Mouse (Mus musculus) neutrophil, adult 5-6 weeks (primary cell): ENCODE data around the gene 4933416C03Rik. TPM values are rescaled to one million over a fixed set of nuclear protein-coding genes. Genes with fewer than 3 reads are reported as not detected.

Source experiments
- ATAC-seq: fragments of 151-379, 151-347 bp; 2 replicates; pipeline ENCODE4 v1.8.0; 2017; ENCODE audit warnings: mild to moderate bottlenecking, moderate TSS enrichment; ENCODE audit not compliant: insufficient number of reproducible peaks, poor library complexity, low FRiP score, severe bottlenecking; ENCODE audit errors: extremely low read depth
- total RNA-seq: library from RNA; stranded (forward); fragments of 200-1000 nt; gene quantifications from 2 replicates; pipeline ENCODE4 v1.2.3, GENCODE M21; 2017

The 4933416C03Rik gene
- total RNA-seq, 1 experiment from 2014 or later, result 0.58 TPM

DNA sequence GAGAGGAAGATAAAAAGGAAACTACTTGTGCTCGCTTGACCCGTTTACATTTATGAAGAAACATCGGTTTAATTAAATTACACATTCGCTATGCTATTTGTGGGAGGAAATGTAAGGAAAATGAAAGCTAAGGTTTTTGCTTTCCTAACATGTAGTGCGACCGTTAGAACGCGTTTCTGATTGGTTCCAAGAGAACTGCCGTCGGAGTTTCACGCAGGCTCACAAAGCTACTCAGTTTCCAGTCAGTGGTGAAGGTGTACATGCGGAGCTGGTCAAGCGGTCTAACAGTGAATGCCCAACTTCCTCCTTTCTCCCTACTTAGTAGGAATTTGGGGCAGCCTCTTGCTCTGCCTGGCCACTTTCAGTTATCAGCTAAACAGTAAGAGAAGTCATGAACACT is 17.3 kb downstream of the 4933416C03Rik start:
- no peak for ATAC-seq

DNA sequence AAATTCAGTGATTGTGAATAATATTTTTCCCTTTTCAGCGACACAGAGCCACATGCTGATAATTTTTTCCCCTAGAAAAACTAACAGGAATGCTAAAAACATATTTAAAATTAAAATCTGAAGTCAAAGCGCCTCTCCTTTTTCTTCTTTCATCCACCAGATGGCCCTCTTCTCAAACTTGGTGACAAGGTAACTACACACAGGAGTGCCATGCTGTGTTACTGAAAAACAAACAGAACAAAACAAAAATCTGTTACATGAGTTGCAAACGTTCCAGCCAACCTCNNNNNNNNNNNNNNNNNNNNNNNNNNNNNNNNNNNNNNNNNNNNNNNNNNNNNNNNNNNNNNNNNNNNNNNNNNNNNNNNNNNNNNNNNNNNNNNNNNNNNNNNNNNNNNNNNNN is 29.8 kb downstream of the 4933416C03Rik start:
- no peak for ATAC-seq

DNA sequence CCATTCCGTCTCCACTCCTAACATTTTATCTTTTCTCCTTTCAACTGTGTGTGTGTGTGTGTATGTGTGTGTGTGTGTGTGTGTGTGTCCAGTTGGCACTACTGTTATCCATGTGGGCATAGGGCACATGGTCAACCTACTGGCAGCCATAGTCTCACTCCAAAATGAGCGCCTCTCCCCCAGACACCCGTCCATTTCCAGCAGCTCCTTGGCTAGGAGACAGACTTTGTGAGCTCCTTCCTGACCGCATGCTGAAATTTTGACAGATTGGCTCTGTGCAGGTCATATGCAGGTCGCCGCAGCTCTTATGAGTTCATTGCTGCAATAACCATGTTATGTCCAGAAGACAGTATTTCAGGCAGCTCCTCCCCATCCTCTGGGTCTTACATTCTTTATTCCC is 32.9 kb downstream of the 4933416C03Rik start:
- ATAC-seq, result no peak

DNA sequence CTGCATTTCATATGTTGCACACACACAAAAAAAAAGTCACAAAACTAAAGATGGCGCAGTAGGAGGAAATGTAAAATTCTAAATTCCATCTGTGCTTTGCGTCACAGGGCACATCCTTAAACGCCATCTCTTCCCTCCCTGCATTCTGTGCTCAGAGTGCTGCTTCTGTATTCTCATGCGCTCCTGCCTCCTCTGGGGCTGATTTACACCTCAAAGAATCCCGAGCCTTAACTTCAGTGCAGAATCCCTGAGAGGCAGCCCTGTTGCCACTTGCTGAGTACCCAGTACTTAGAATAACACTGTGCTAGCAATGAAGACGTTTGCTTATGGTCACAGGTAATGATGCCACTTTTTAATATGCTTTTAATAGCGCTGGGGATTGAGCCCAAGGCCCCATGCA is 34.3 kb downstream of the 4933416C03Rik start:
- ATAC-seq, result no peak

DNA sequence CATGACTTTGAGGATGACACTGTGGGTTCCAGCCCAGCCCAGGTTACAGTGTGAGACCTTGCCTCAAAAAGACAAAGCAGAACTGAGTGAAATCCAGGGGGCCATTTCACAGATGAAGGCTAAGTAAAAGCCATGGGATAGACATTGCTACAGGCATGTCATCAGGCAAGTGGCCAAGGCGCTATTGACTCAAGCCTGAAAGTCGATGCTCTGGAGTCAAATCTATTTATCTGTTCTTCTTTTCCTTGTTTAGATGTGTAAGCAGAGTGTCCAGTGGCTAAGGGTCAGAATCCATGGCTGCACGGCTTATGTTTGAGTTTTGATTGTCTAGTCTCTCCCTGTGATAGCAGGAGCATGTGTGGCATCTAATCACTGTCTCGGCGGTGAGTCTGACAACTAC is 35.1 kb downstream of the 4933416C03Rik start:
- ATAC-seq, result no peak

DNA sequence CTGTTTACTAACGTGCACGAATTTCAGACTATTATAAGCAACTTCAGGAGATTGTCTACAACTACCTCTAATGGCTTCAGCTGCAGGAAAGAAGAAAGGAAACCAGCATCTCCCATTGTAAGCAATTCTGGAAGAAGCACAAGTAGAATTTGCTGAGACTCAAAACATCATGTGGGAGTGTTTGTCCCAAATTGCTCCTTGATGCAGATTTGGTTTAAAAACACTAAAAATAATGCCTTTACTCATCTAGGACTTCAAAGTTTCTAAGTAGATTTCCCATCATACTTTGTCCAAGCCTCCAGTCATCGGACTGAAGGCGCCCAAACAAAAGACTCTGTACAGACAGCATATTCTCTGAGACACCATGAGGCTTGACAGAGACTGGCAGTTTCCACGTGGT is 37.8 kb downstream of the 4933416C03Rik start:
- ATAC-seq, result no peak

Other genes with a start within 250 kb of the 4933416C03Rik start
- gene Ptprr, start 95.7 kb downstream of the 4933416C03Rik start, total RNA-seq, result not detected in 2 replicates
- 0.12 TPM in 1 of 2 replicates, not detected in the other for gene Ptprb, start 161.6 kb upstream of the 4933416C03Rik start, total RNA-seq